In genomic region chr3:110136115-110136514, GRCm38 (mm10) we compare ENCODE assay signal across 24 mouse cellular contexts. TPM values are rescaled to one million over a fixed set of nuclear protein-coding genes. Genes with fewer than 3 reads are reported as not detected.
"Had no signal": no experiment of that assay in that cellular context is flagged by ENCODE, and none has a peak within 500 bp of the region (broad histone marks: within the 10 kb centered on the region; RNA-seq: fewer than 3 reads in every experiment).

No protein-coding gene starts in this region.

- H3K36me3 ChIP-seq: heart, embryonic 10.5 days; heart, embryonic 12.5 days; hindbrain, embryonic 12.5 days; intestine, embryonic 15.5 days; limb, embryonic 12.5 days; liver, embryonic 13.5 days; liver, embryonic 15.5 days had no signal

- H3K4me1 ChIP-seq: heart, embryonic 10.5 days; heart, embryonic 12.5 days; intestine, embryonic 15.5 days; liver, embryonic 13.5 days; liver, embryonic 15.5 days had no signal

- H3K27ac ChIP-seq: gastrocnemius, adult 2 months; heart, embryonic 10.5 days; hindbrain, embryonic 12.5 days; hindbrain, embryonic 14.5 days; intestine, embryonic 15.5 days; layer of hippocampus, adult 2 months; left cerebral cortex, adult 2 months; limb, embryonic 12.5 days; liver, embryonic 13.5 days; liver, embryonic 15.5 days had no signal

- DNase-seq: gastrocnemius, adult 2 months; gastrocnemius, postnatal 10 days; gastrocnemius, postnatal 25 days; heart, adult 18-20 months; heart, postnatal 10 days; kidney, adult 18-20 months; kidney, adult 8-10 months; kidney, postnatal 10 days; kidney, postnatal 25 days; kidney, postnatal 4 days; liver; liver, embryonic 13.5 days; liver, postnatal 0 days had no signal

- H3K27me3 ChIP-seq: heart, embryonic 12.5 days; hindbrain, embryonic 12.5 days; intestine, embryonic 15.5 days had no signal

- H3K4me3 ChIP-seq: gastrocnemius, adult 2 months; heart, embryonic 10.5 days; heart, embryonic 12.5 days; hindbrain, embryonic 12.5 days; intestine, embryonic 15.5 days; layer of hippocampus, adult 2 months; left cerebral cortex, adult 2 months; limb, embryonic 12.5 days; liver, embryonic 13.5 days; liver, embryonic 15.5 days had no signal

- H3K9me3 ChIP-seq: heart, embryonic 10.5 days; heart, embryonic 12.5 days; hindbrain, embryonic 12.5 days; intestine, embryonic 15.5 days; limb, embryonic 12.5 days; liver, embryonic 13.5 days; liver, embryonic 15.5 days had no signal

RNA-seq across cellular contexts. Expression of gene Ntng1, which starts 7.7 kb away (rescaled TPM):
- total RNA-seq: granulocyte monocyte progenitor cell, adult 5-6 weeks; hematopoietic stem cell, adult 5-6 weeks had no signal
- polyA plus RNA-seq: liver, postnatal 0 days had no signal
